Mouse (Mus musculus) bone marrow macrophage, adult 2 months (primary cell): ENCODE measurements at regions not wholly inside any gene's neighbourhood (a gene's known extent, or its start where the extent isn't known, plus 50 kb on each side); places are given as distances from the start of the nearest gene placed in this dataset.

Source experiments
- CTCF ChIP-seq: IDR thresholded peaks from 2 replicates; pipeline ENCODE4 v1.5.1; 2012; ENCODE audit warnings: low read depth, mild to moderate bottlenecking, low read length, moderate library complexity
- POLR2A ChIP-seq: IDR thresholded peaks from 2 replicates; pipeline ENCODE4 v1.6.1; 2012; ENCODE audit warnings: mild to moderate bottlenecking, low read depth, low read length, borderline replicate concordance

DNA sequence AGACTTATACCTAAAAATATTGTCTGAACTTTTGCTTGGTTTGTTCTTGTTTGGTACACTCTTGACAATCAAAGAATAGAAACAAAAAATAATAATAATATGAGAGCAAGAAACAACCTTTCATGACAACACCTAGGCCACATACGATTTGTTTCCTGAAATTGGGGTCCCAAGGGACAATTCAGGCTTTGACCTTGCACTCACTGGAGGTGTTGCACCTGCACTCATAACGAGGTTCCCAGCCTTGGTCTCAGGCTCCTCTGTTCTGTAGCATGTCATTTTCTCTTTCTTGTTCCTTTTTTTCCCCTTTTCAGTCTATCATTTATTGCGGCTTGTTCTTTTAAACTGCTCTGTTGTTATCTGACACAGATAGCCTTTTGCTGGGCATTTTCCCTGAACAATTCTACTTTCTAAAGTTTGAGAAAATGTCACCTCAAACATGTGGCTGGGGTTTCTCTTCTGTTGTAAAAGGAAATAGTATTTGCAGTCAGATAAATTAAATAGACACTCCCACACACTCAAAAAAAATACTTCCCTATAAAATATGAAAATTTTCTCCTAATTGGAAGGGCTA lies 585.9 kb upstream of the B3galt2 start:
- TF ChIP-seq POLR2A (no peak), CTCF (no peak)
